Mouse (Mus musculus) E14TG2a.4 (cell line): Measurements from ENCODE around the gene Iqcf1.

Experiments
- CTCF ChIP-seq: conservative IDR thresholded peaks from 2 replicates; pipeline ENCODE4 v1.5.1; 2014; ENCODE audit warnings: low read length
- NANOG ChIP-seq: IDR thresholded peaks from 2 replicates; pipeline ENCODE4 v1.6.1; 2014; ENCODE audit warnings: borderline replicate concordance, low read length, mixed read lengths

DNA sequence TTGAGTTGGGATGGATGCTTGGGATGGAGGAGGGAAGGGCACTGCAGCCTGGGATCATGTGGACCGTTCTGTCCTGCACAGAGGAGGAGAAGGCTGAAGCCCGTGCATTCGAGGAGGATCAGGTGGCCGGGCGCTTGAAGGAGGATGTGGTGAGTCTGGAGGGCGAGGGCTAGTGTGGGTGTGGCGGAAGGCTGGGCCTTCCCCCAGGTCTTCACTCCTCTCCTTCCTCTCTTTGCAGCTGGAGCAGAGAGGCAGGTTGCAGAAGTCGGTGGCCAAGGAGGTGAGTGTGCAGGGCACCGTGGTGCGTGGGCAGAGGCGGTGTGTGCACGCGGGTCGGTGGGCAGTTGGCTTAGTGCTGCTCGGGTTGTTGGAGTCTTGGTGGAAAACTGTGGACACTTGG, 18.7 kb upstream of the Iqcf1 start:
- TF ChIP-seq CTCF (no peak), NANOG (no peak)
